Mouse (Mus musculus) liver, adult 2 months (tissue): Measurements from ENCODE around the gene Ugt1a10.
"Not testable (repeated sequence)": the region's sequence is repeated elsewhere in the genome, so short reads cannot be mapped to it uniquely, and the experiment has no call there.

Source experiments
- CTCF ChIP-seq: fragments of 200-500 bp; IDR thresholded peaks from 2 replicates; pipeline ENCODE4 v1.5.1; 2011; ENCODE audit warnings: low read depth, low read length, control low read depth
- POLR2A ChIP-seq: fragments of 200-500 bp; IDR thresholded peaks from 2 replicates; pipeline ENCODE4 v1.6.1; 2011; ENCODE audit warnings: low read length, control low read depth; ENCODE audit not compliant: insufficient read depth; ENCODE audit errors: extremely low read depth

GRCm38 (mm10) chr1:88120550-88120949, 65.4 kb downstream of the Ugt1a10 start:
- 0 out of 2 replicates have a peak, but pooled peaks have one; percentile 10 for TF ChIP-seq CTCF
- TF ChIP-seq POLR2A: not testable (repeated sequence)
